Mouse (Mus musculus) midbrain, embryonic 10.5 days (tissue): ENCODE results near the gene Ifit1bl1. TPM values are rescaled to one million over a fixed set of nuclear protein-coding genes. Genes with fewer than 3 reads are reported as not detected.
"Not testable (repeated sequence)": the region's sequence is repeated elsewhere in the genome, so short reads cannot be mapped to it uniquely, and the experiment has no call there.

Experiments
- DNase-seq: peaks from one replicate; pipeline ENCODE4 v3.0.0-alpha.2; 2017; ENCODE audit warnings: low spot score
- H3K27ac ChIP-seq: fragments of 300-500 bp; sonication (generic); replicated peaks from 2 replicates; pipeline ENCODE4 v1.5.1; 2016; ENCODE audit warnings: mild to moderate bottlenecking
- H3K27me3 ChIP-seq: fragments of 300-500 bp; sonication (generic); 2 replicates; pipeline ENCODE4 v1.6.1; 2016; ENCODE audit warnings: low read depth, mild to moderate bottlenecking; ENCODE audit not compliant: poor library complexity, severe bottlenecking
- H3K36me3 ChIP-seq: fragments of 300-500 bp; sonication (generic); 2 replicates; pipeline ENCODE4 v1.6.1; 2016; ENCODE audit warnings: mild to moderate bottlenecking, moderate library complexity
- H3K4me1 ChIP-seq: fragments of 300-500 bp; sonication (generic); 2 replicates; pipeline ENCODE4 v1.6.1; 2016
- H3K4me3 ChIP-seq: fragments of 300-500 bp; sonication (generic); 2 replicates; pipeline ENCODE4 v1.5.1; 2016; ENCODE audit warnings: mild to moderate bottlenecking, moderate library complexity
- H3K9me3 ChIP-seq: fragments of 300-500 bp; sonication (generic); replicated peaks from 2 replicates; pipeline ENCODE4 v1.6.1; 2016; ENCODE audit warnings: mild to moderate bottlenecking
- WGBS: fragments of 180-500 bp; shearing (Covaris S2); methylation state at CpG from one replicate; pipeline ENCODE4 v1.1.7; 2016; 5-methylcytosine and 5-hydroxymethylcytosine counted together
- polyA plus RNA-seq: library from polyadenylated mRNA; unstranded; fragments of >200 nt; fragmentation: Nextera tagmentation; extraction: Ambion mirVana; gene quantifications from 2 replicates; pipeline ENCODE4 v1.2.1, GENCODE M21; 2016

Gene Ifit1bl1
- polyA plus RNA-seq, 1 experiment from 2014 or later = not detected

DNA sequence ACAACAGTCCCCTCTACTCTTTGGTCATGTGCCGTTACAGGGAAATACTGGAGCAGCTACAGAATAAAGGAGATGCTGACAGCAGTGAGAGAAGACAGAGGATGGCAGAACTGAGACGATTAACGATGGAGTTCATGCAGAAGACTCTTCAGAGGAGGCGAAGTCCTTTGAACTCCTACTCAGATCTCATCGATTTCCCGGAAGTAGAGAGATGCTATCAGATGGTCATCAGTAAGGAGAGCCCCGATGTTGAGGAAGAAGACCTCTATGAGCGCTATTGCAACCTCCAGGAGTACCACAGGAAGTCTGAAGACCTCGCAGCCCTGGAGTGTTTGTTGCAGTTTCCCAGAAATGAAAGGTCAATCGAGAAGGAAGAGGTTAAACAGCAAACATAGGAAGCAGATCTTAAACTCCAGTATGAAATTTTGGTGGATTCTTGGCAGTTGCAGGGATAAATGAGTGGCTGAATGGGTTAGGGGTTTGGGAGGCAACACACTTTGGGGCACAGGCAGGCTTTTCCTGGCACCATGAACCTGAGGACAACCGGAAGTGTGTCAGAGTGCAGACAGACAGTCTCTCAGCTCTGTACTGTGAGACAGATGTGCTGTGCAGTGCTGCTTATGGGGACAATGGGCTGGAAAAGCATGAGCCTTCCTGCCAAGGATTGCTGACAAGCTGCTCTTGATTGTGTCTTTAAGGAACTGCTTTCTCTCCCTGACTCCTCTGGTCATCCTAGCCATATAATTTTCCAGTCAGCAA lies 10.7 kb upstream of the Ifit1bl1 start:
- not testable (repeated sequence) for H3K4me3 ChIP-seq, H3K4me1 ChIP-seq, H3K9me3 ChIP-seq, H3K36me3 ChIP-seq, H3K27ac ChIP-seq, DNase-seq, H3K27me3 ChIP-seq
- 92% methylated on average over 5 of the region's 11 CpGs for WGBS

DNA sequence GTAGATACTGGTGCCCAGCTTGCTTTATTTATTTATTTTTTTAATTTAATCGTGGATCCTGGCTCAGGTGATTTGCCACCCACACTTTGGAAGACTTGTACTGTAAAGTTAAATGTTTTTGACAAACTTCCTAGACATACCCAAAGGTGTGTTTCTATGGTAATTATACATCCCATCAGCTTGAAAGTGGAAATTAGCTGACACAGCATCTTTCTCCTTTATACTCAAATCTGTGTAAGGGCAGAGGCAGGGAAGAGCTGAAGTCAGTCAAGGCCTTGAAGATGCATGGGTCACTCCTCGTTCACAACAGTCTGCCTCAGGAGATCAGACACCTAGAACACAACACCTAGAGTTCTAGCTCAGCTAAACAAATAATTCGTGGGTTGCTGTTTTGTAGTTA lies 8.4 kb upstream of the Ifit1bl1 start:
- not testable (repeated sequence) for H3K36me3 ChIP-seq, H3K27ac ChIP-seq, H3K27me3 ChIP-seq, H3K9me3 ChIP-seq, H3K4me3 ChIP-seq, DNase-seq, H3K4me1 ChIP-seq
- 82% methylated on average over 3 of the region's 3 CpGs for WGBS

DNA sequence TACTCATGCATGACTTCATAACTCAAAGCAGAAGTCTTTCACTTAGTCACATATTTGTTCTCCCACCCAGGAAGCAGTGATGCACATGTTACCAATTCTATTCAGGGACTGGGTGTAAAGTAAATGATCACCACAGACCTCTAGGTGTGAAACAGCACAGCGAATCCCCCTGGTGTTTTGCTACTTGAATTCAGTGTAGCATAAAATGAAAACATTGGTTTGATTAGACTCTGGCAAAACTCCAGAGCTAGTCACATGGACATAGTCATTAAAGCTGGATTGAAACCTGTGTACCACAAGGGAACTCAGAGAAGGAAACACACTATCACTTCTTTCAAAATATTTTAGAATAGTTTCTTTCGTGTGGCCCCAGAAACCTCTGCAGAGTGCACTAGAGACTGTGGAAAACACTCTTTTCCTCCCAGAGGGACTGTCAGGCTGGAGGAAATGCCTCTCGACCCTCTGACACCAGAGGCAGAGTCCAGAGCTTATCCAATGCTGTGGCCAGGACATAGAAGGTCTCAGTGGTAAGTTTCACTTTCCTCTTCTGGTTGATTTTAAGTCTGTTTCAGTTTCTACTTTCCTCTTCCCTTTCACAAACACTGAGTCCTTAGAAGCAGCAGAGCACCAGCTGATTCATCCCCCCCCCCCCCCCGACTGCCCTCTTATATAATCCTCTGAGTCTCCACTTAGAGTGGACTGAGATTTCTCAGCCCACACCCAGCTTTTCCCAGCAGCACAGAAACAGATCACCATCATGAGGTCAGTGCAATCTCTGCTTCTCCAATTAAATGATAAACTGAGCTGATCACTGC lies 5.7 kb upstream of the Ifit1bl1 start, which contains the start of gene Ifit3b:
Ifit3b (plus strand) TSS at position 734 of the 815 bp plus-strand sequence.
- not testable (repeated sequence) for H3K27ac ChIP-seq, H3K36me3 ChIP-seq, H3K9me3 ChIP-seq, DNase-seq, H3K27me3 ChIP-seq, H3K4me1 ChIP-seq, H3K4me3 ChIP-seq
- 68% methylated on average over 4 of the region's 4 CpGs for WGBS

DNA sequence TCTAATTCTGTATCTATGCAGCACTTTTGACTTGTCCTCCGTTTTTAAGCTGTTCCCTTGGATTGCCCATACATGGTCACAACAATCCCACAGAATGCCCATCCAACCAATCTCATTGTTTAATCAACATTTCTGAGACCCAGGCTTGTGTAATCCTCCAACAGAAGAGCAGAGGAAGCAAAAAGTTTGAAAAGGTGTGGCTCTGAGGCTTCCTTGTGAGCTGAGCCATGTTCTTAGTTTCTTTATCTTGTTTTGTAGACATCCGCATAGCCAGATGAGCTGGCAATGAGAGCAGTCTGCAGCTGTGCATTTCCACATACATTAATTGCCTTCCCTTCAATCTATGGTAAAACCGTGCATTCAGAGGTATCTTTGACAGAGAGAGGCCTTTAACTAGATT lies 3.7 kb upstream of the Ifit1bl1 start:
- no peak overlapping the region for H3K4me3 ChIP-seq
- H3K9me3 ChIP-seq = no peaks in the 10 kb centered on the region
- no peak for DNase-seq
- WGBS = 86% methylated on average over 3 of the region's 3 CpGs
- H3K27me3 ChIP-seq = no peaks in the 10 kb centered on the region
- no peaks in the 10 kb centered on the region for H3K4me1 ChIP-seq
- H3K36me3 ChIP-seq = no peaks in the 10 kb centered on the region
- H3K27ac ChIP-seq = no peak overlapping the region

DNA sequence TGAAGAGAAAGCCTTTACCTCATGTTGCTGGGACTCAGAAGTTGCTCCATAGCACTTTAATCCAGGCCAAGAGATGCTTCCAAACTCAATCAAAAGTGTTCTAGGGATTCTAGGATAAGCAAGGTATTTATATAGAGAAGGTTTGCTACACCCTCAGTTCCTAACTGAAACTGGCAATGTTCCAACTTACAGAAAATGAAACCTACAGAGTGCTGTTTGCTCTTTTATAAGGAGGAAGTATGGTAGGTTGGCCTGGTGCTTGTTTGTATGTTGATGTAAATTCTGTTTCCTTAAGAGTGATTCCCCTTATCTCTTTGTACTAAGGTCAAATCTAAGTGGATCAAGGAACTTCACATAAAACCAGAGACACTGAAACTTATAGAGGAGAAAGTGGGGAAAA lies 2.5 kb downstream of the Ifit1bl1 start:
- H3K4me3 ChIP-seq, DNase-seq, H3K9me3 ChIP-seq, H3K27me3 ChIP-seq, H3K4me1 ChIP-seq, H3K27ac ChIP-seq, H3K36me3 ChIP-seq: not testable (repeated sequence)

DNA sequence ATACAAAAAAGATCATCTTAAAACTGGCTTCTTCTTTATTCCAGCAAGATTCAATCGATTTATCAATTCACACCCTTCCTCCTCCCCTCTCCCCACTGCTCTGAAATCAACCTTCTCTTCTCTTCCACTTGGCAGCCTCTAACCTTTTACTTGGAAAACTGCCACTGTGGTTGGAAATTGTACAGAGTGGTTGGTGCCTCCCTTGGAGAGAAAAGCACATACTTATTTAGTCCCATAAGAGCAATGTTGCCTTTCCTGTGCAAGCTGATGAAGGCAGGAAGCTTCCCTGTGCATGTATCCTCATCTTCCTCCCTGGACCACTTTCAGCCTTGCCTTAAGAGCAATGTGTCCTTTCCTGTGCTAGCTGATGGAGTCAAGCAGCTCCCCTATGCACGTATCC lies 3.4 kb downstream of the Ifit1bl1 start:
- Histone ChIP-seq H3K4me1 (no peaks in the 10 kb centered on the region), H3K27ac (no peak overlapping the region), H3K4me3 (no peak overlapping the region), H3K36me3 (no peaks in the 10 kb centered on the region), H3K27me3 (no peaks in the 10 kb centered on the region), H3K9me3 (no peaks in the 10 kb centered on the region)
- no peak for DNase-seq
- 79% methylated on average over 2 of the region's 2 CpGs for WGBS

DNA sequence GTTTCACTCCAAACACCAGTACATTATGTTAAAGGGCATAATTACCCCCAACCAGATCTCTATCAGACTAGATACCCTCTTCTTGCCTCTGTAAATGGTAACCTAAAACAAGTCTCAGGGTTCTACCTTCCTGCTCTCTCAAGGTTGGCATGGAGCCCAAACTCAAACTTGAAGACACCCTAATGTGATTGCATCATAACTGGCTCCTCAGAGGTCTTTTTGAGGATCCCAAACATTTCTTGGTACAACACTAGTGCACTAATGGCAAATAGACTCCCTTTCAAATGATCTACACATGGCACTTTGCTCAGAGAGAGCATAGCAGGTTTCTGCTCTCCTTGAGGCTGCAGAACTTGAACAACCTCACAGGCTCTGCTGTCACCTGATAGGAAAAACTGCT lies 4.9 kb downstream of the Ifit1bl1 start:
- DNase-seq = no peak
- H3K4me3 ChIP-seq = no peak overlapping the region
- H3K9me3 ChIP-seq = no peaks in the 10 kb centered on the region
- H3K36me3 ChIP-seq = no peaks in the 10 kb centered on the region
- H3K27ac ChIP-seq = no peak overlapping the region
- H3K27me3 ChIP-seq = no peaks in the 10 kb centered on the region
- H3K4me1 ChIP-seq = no peaks in the 10 kb centered on the region

DNA sequence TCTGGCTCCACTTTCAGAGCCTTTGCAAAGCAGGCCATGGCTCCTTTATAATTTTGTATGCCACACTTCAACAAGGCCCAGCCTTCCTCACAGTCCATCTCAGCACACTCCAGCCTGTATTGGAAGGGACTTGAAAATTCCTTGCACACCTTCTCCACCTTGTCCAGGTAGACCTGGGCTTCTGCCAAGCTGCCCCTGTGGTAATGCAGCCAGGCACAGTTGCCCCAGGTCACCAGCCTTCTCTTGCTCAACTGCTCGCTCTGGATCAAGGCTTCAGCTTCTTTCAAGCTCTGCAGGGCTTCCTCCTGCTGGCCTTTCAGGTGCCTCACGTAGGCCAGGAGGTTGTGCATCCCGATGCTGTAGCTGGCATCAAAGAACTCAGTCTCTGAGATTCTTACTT lies 7.2 kb downstream of the Ifit1bl1 start:
- not testable (repeated sequence) for DNase-seq, H3K27ac ChIP-seq, H3K9me3 ChIP-seq, H3K4me3 ChIP-seq, H3K27me3 ChIP-seq, H3K36me3 ChIP-seq, H3K4me1 ChIP-seq
- WGBS = 78% methylated on average over 3 of the region's 3 CpGs

DNA sequence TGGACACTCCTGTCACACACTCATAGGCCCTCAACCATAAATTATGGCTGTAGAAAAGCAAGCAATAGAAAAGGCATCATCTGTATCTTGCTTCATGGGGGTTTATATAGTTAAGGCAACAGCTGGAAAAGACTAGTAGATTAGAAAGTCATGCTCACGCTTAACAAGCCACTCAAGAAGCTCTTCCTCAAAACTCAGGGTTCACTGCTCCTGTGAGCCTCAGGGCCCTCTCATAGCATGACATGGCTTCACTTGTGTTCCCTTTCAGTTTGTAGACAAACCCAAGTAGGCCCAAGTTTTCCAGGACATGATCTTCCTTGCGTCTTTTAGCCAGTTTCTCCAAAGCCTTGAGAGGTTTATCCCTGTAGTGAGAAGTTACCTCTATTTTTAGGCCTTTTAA lies 8.3 kb downstream of the Ifit1bl1 start:
- WGBS = 95% methylated on average over 2 of the region's 2 CpGs
- Histone ChIP-seq H3K27me3 (no peaks in the 10 kb centered on the region), H3K4me1 (no peaks in the 10 kb centered on the region), H3K4me3 (no peak overlapping the region), H3K36me3 (no peaks in the 10 kb centered on the region), H3K9me3 (no peaks in the 10 kb centered on the region), H3K27ac (no peak overlapping the region)
- DNase-seq = no peak

DNA sequence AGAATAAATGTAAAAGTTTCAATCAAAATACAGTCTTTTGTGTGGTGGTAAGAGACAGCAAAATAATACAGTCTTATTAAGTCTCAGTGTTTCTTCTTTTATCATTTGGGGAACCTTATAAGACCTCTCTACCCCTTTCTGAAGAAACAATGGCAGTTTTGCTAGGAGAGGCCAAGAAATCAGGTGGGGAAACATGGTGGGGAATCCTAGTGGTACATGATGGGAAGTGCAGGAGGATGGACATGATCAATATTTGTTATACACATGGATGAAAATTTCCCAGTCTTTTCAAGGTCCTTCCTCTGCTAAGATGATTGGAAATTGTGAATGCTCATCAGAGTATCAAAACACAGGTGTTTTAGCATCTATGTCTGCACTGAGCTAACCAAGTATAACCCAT lies 12.8 kb downstream of the Ifit1bl1 start:
- H3K4me3 ChIP-seq = no peak overlapping the region
- H3K27ac ChIP-seq = no peak overlapping the region
- no peaks in the 10 kb centered on the region for H3K27me3 ChIP-seq
- no peaks in the 10 kb centered on the region for H3K4me1 ChIP-seq
- H3K9me3 ChIP-seq = no peaks in the 10 kb centered on the region
- no peaks in the 10 kb centered on the region for H3K36me3 ChIP-seq
- DNase-seq = no peak

DNA sequence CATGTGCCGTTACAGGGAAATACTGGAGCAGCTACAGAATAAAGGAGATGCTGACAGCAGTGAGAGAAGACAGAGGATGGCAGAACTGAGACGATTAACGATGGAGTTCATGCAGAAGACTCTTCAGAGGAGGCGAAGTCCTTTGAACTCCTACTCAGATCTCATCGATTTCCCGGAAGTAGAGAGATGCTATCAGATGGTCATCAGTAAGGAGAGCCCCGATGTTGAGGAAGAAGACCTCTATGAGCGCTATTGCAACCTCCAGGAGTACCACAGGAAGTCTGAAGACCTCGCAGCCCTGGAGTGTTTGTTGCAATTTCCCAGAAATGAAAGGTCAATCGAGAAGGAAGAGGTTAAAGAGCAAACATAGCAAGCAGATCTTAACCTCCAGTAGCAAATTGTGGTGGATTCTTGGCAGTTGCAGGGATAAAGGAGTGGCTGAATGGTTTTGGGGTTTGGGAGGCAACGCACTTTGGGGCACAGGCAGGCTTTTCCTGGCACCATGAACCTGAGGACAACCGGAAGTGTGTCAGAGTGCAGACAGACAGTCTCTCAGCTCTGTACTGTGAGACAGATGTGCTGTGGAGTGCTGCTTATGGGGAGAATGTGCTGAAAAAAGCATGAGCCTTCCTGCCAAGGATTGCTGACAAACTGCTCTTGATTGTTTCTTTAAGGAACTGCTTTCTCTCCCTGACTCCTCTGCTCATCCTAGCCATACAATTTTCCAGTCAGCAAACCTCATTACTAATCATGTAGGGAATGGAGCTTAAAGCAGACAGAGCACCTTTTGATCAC lies 13.7 kb downstream of the Ifit1bl1 start:
- not testable (repeated sequence) for H3K4me3 ChIP-seq, H3K9me3 ChIP-seq, DNase-seq, H3K4me1 ChIP-seq, H3K27me3 ChIP-seq, H3K36me3 ChIP-seq, H3K27ac ChIP-seq
- WGBS = 86% methylated on average over 9 of the region's 12 CpGs

DNA sequence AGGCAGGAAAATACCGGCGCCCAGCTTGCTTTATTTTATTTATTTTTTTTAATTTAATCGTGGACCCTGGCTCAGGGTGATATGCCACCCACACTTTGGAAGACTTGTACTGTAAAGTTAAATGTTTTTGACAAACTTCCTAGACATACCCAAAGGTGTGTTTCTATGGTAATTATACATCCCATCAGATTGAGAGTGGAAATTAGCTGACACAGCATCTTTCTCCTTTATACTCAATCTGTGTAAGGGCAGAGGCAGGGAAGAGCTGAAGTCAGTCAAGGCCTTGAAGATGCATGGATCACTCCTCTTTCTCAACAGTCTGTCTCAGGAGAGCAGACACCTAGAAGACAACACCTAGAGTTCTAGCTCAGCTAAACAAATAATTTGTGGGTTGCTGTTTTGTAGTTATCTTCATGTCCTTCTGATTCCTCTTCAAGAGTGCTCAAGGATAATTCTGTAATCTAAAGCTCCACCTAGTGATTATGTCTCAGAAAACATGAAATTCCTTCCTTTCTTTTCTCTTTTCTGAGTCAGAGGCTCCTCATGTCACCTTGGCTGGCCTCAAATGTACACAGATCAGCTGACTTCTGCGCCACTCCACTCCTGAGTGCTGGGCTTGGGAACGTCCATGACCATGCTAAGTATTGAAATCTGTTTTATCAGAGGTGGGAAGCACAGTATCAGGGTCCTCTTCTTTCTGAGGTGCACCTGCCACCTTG lies 15.9 kb downstream of the Ifit1bl1 start:
- DNase-seq, H3K4me3 ChIP-seq, H3K27ac ChIP-seq, H3K36me3 ChIP-seq, H3K9me3 ChIP-seq, H3K4me1 ChIP-seq, H3K27me3 ChIP-seq: not testable (repeated sequence)
- WGBS = 76% methylated on average over 5 of the region's 5 CpGs
